Mouse (Mus musculus) common myeloid progenitor, adult 5-6 weeks (primary cell): ENCODE results near the gene Tfeb. TPM values are rescaled to one million over a fixed set of nuclear protein-coding genes. Genes with fewer than 3 reads are reported as not detected.

Experiments
- ATAC-seq: replicated peaks from 2 replicates; pipeline ENCODE4 v1.8.0; 2016; ENCODE audit warnings: low read depth, mild to moderate bottlenecking, moderate TSS enrichment, inconsistent platforms; ENCODE audit not compliant: poor library complexity, severe bottlenecking
- total RNA-seq: library from RNA; stranded (forward); fragments of 200-1000, 187-1606 nt; gene quantifications from 2 replicates; pipeline ENCODE4 v1.2.3, GENCODE M21; 2017

Gene Tfeb
- total RNA-seq, result 5.8 and 6.4 TPM in 2 replicates

- peak; percentile 79 for ATAC-seq
Observed at GRCm38 (mm10) chr17:47736856-47737255, at the start of gene Tfeb. TSS of gene Tfeb (plus strand) at chr17:47737030.

- peak; percentile 88 for ATAC-seq
Observed at GRCm38 (mm10) chr17:47687409-47688343, 49.2 kb upstream of the Tfeb start.

DNA sequence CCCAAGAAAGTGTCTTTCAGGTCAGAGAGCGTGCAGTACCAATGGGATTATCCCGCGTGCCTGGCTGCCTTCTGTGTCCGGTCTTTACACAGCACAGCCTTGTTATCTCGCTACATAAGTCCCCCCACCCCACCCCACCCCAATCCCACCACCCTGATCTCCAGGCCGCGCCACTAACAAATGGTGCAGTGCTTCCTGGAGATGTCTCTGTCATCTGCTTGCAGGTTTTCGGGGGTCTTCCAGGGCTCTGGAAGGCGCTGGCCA is 48.6 kb upstream of the Tfeb start, which contains the start of gene Tomm6:
Tomm6 (minus strand) TSS at position 43 of the 264 bp plus-strand sequence.
- ATAC-seq, result no peak

DNA sequence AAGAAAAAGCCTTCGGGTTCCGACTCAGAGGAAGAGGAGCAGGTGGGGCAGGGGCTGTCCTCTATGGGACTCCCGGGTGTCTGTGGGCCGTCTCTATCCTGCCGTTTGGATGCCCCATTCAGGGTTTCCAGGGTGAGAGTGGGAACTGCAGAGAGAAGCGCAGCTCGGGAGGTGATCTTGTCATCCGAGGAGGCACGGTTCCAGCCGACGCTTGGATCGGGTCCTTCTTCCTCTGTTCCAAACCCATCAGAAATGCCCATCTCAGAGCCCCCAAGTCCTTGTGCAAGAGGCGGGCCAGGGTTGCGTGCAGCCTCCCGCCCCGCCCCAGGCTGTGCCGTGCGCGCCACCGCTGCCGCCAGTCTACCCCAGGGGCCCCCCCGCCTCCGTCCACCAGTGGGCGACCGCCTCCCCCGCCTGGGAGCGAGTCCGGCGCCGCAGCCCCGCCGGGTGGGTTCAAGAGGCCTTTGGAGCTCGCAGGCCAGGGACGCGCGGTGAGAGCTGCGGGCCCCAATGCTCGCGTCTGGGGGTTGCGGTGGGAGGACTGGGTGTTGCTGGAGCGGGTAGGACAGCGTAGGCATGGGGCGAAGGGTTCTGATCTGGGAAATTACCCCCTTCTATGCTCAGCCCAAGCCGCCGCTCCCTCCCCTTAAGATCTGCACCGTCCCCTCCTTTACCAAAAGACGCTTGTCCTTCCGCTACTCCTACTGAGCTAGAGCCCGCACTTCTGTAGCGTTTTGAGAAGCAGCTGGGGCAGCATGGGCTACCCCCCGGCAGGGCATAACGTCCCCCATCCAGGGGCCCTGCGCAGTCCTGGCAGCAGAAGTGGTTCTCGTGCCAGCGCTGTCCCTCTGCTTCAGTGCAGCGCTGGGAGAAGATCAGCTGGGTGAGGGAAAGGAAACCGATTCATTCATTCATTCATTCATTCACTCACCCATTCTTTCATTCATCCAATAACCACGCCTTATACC is 47.9 kb upstream of the Tfeb start, which contains the start of gene Frs3:
Frs3 (plus strand) TSS at position 423 of the 968 bp plus-strand sequence.
- ATAC-seq, result peak; percentile 24

GRCm38 (mm10) chr17:47689894-47690293 is 46.9 kb upstream of the Tfeb start:
- ATAC-seq, result no peak

DNA sequence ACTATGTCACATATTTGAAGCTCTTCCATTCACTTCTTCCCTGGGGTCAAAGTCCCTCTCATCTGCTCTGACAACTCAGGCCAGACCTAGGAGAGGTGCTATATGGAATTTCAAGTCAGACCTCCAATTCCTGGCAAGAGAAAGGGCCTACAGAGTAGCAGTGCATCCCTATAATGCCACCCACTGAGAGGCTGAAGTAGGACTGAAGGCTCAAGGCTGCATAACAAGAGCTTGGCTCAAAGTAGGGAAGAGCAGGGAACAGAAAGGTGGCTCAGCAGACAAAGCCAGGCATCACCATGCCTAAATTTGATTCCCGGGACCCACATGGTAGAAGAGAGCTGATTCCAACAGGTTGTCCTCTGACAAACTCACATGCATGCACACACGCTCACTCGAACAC is 45.2 kb upstream of the Tfeb start:
- no peak for ATAC-seq

DNA sequence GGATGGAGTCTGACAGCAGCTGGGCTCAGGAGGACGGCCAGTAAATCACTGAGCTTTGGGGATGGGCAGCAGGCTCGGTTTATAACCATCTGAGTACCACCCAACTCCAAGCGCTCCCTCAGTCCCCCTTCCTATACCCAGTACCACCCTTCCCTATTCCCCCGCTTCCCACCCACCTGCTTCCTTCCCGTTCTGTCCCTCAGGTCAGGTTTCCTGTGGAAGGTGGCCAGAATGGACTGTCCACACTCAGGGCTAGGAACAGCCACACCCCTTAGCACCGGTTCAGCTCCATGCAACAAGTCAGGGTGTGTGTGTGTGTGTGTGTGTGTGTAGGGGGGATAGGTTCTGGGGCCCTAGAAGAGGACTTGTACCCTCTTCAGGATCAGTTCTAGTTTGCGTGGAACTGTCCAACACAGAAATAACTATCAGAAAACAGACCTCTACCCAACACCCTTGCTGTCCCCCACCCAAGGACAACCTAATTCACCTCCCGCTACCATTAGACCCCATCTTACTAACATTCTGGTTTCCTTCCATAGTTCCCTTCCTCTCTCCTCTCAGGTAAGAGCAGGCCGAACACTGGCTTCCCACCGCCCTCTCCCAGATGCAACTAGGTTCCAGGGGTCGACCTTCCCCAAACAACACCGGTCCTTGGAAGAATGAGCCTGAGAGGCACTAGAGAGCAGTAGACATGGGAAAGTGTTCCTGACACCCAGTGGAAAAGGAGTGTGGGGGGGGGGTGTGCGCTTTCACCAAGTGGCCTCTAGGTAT is 43.0 kb upstream of the Tfeb start:
- no peak for ATAC-seq

DNA sequence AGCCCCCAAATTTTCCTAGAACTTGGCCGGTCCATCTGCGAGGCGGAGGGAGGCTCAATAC is 42.6 kb upstream of the Tfeb start, which contains the start of gene Gm21981:
Gm21981 (minus strand) TSS at position 14 of the 61 bp plus-strand sequence.
- no peak for ATAC-seq

DNA sequence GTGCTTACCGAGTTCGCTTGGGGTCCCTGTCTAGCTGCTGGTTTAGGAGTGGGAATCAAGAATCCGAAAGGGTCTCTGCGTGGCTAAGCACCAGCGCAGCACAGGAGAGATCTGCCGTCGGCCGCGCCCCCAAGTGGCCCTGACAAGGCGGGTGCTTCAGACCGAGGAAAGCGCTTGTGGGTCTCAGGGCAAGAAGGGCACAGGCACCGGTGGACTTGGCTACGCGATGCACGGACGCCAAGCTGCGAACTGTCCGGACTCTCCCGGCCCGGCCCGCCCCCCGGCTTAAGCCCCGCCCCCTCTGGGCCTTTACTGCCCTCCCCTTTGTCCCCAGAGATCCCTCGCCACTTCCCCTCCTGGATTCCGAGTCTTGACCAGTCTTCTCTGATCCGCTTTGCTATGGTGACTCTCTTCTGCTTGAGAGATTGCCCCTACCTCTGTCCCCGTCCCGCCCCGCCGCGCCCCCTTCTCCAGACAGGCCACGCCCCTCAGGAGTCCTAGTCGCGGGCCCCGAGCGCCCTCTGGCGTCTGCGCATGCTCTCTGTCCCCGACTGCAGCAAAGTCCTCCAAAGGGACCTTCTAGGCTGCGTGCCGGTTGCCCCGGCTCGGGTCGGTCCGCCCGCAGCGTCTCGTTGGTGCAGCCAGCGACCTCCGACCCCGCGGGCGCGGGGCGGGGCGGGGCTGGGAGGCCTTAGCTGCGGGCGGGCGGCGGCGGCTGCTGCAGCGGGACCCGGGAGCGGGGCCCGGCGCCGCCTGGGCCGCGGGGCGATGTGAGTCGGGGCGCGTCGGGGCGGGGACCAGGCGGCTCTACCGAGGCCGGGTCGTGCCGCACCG is 42.1 kb upstream of the Tfeb start, which contains the start of gene Prickle4:
Prickle4 (minus strand) TSS at position 234 of the 834 bp plus-strand sequence.
- ATAC-seq, result peak; percentile 91

GRCm38 (mm10) chr17:47695337-47695710 is 41.5 kb upstream of the Tfeb start:
- no peak for ATAC-seq

GRCm38 (mm10) chr17:47698156-47698555 is 38.7 kb upstream of the Tfeb start:
- ATAC-seq, result no peak

GRCm38 (mm10) chr17:47699055-47699454 is 37.8 kb upstream of the Tfeb start:
- no peak for ATAC-seq

DNA sequence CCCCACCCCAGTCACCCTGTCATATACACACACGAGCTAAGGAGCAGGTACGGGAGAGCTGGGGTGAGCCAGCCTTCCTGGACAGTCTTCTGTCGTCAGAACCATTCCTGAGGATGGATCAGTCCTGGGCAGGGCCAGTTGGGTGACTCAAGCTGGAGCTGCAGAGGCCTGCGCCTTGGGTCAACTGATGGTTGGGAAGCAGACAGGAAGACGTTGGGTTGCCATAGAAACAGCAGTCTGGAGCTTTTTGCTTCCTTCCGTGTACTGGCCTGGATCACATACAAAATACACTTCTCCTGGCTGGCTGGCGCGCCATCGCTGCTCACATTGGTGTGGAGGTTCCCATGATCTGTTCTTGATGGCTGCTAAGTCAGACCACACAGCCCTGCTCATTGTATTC is 35.0 kb upstream of the Tfeb start:
- no peak for ATAC-seq

DNA sequence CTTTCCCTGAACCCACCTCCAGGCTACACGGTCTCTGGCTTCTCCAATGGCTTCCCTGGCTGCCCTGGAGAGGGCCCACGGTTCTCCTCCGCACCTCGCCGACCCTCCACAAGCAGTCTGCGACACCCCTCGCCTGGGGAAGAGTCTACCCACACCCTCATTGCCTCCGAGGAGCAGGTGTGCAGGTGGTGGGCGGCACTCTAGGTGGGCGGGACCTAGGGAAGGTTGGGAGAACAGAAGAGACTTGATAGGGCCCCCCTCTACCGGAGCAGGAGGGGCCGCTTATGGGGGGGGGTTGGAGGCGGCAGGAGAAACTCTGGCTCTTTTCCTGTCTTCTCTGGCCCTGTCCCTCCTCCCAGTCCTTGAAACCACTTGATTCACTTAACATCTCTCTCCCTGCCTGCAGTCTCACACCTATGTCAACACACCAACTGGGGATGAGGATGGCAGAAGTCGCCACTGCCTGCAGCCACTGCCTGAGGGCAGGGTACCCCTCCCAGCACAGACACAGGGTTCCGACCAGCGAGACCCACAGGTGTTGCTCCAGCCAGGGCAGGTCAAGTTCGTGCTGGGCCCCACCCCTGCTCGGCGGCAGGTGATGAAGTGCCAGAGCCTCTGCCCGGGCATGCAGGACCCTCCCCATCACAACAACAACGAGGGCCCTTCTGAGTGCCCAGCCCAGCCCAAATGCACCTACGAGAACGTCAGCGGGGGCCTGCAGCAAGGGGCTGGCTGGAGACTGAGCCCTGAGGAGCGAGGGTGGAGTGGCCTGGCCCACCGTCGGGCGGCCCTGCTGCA is 34.1 kb upstream of the Tfeb start:
- no peak for ATAC-seq

DNA sequence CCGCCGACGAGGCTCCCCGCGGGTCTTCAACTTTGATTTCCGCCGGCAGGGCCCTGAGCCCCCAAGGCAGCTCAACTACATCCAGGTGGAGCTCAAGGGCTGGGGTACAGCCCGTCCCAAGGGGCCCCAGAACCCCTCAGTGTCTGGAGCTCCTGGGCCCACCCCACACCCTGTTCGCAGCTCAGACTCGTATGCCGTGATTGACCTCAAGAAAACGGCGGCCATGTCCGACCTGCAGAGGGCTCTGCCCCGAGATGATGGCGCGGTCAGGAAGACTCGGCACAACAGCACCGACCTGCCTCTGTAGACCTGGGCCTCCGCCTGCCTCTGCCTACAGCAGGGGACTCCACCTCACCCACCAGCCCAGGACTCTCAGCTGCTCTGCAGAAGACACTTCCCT is 33.3 kb upstream of the Tfeb start:
- ATAC-seq, result no peak

DNA sequence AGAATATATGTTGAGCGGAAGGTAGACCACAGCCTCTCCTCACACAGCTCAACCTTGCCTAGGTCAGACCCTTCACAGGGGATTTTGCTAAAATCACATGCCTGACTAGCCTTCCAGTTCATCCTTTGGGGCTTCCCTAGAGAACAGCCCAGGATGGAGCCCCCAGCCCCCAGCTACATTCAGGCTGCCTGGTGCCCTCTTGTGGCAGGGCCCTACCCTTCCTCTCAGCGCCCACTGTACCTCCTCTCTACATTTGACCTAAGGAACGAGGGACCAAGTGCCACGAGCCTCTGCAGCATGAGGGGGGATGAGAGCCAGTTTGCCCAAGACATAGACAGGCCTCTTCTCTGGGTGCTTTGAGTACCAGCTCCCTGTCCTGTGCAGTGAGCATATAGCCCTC is 32.1 kb upstream of the Tfeb start:
- no peak for ATAC-seq

GRCm38 (mm10) chr17:47706196-47706595 is 30.6 kb upstream of the Tfeb start:
- ATAC-seq, result no peak

GRCm38 (mm10) chr17:47707961-47708360 is 28.9 kb upstream of the Tfeb start:
- ATAC-seq, result no peak

GRCm38 (mm10) chr17:47708972-47709371 is 27.9 kb upstream of the Tfeb start:
- ATAC-seq, result no peak
